Mouse (Mus musculus): Measurements from ENCODE around the gene Cpb1.

DNA sequence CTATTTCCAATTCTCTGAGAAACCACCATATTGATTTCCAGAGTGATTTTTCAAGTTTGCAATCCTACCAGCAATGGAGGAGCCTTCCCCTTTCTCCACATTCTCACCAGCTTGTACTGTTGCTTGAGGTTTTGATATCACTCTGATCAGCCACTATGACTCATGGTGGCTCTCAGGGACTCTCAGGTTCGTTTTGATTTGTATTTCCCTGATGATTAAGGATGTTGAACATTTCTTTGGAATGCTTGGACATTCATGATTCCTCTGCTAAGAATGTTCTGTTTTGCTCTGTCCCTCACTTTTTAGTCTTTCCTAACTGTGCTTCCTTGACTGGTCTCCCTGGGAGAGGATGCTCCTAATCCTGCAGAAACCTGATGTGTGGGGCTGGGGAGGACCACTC is 6.3 kb upstream of the Cpb1 start:
- TF ChIP-seq CTCF (IDR thresholded peaks at IDR 0.05; ENCODE audit: extremely low read depth, insufficient read depth, insufficient read length, insufficient replicate concordance), result no peak
- TF ChIP-seq POLR2A (IDR thresholded peaks at IDR 0.05; ENCODE audit: low read depth, low read length), result no peak
